Mouse (Mus musculus) T-helper 1 cell (primary cell): ENCODE data around the gene C1rb.

ENCODE experiments used
- in situ Hi-C: fragments of 300-600 bp; cut with MboI, MseI; formaldehyde crosslinking; loops from one replicate; pipeline ENCODE4 v1.15.1; 2025; ENCODE audit warnings: high pct_unique_total_duplicates

C1rb gene

GRCm38 (mm10) chr6:124592186-124592700 lies 22.1 kb downstream of the C1rb start:
- in situ Hi-C loops: no loop called here

- in situ Hi-C loops: no loop called here
Measured at GRCm38 (mm10) chr6:124593121-124593520, 23.0 kb downstream of the C1rb start.

GRCm38 (mm10) chr6:124602031-124602430 lies 31.9 kb downstream of the C1rb start:
- in situ Hi-C loops: no loop called here

- in situ Hi-C loops: loop anchor here (5.0 kb wide), 1 partner anchor 93 kb away; no protein-coding TSS in a partner anchor
Measured at GRCm38 (mm10) chr6:124625612-124626011, 55.5 kb downstream of the C1rb start.

GRCm38 (mm10) chr6:124626184-124626583 lies 56.1 kb downstream of the C1rb start:
- in situ Hi-C loops: loop anchor here (5.0 kb wide), 1 partner anchor 94 kb away; no protein-coding TSS in a partner anchor

- in situ Hi-C loops: no loop called here
Measured at GRCm38 (mm10) chr6:124630763-124631162, 60.7 kb downstream of the C1rb start.
